Mouse (Mus musculus) lung, embryonic 16.5 days (tissue): ENCODE results near the gene C1d. TPM values are rescaled to one million over a fixed set of nuclear protein-coding genes. Genes with fewer than 3 reads are reported as not detected.
"Not testable (repeated sequence)": the region's sequence is repeated elsewhere in the genome, so short reads cannot be mapped to it uniquely, and the experiment has no call there.

Experiments used
- ATAC-seq: fragments of 200-750 bp; cut with Nextera tagmentation; 2 replicates; pipeline ENCODE4 v1.8.0; 2017; ENCODE audit warnings: low read depth, mild to moderate bottlenecking, moderate library complexity
- H3K27ac ChIP-seq: fragments of 300-500 bp; sonication (generic); 2 replicates; pipeline ENCODE4 v1.5.1; 2014; ENCODE audit warnings: mild to moderate bottlenecking, control low read depth, low read length
- H3K27me3 ChIP-seq: fragments of 300-500 bp; sonication (generic); 2 replicates; pipeline ENCODE4 v1.6.1; 2014; ENCODE audit warnings: low read depth, low read length, mixed read lengths; ENCODE audit not compliant: control insufficient read depth, insufficient read depth
- H3K36me3 ChIP-seq: fragments of 300-500 bp; sonication (generic); 2 replicates; pipeline ENCODE4 v1.6.1; 2014; ENCODE audit warnings: low read length; ENCODE audit not compliant: control insufficient read depth, insufficient read depth
- H3K4me1 ChIP-seq: fragments of 300-500 bp; sonication (generic); replicated peaks from 2 replicates; pipeline ENCODE4 v1.6.1; 2014; ENCODE audit warnings: low read length, mixed read lengths; ENCODE audit not compliant: control insufficient read depth, insufficient read depth
- H3K4me2 ChIP-seq: fragments of 300-500 bp; sonication (generic); 2 replicates; pipeline ENCODE4 v1.6.1; 2014; ENCODE audit warnings: low read depth, low read length, control low read depth
- H3K4me3 ChIP-seq: fragments of 300-500 bp; sonication (generic); 2 replicates; pipeline ENCODE4 v1.5.1; 2014; ENCODE audit warnings: mild to moderate bottlenecking, low read length, control low read depth
- H3K9ac ChIP-seq: fragments of 300-500 bp; sonication (generic); 2 replicates; pipeline ENCODE4 v1.6.1; 2014; ENCODE audit warnings: low read length, control low read depth
- H3K9me3 ChIP-seq: fragments of 300-500 bp; sonication (generic); 2 replicates; pipeline ENCODE4 v1.6.1; 2016; ENCODE audit warnings: low read length; ENCODE audit not compliant: control insufficient read depth
- WGBS: fragments of 180-500 bp; shearing (Covaris S2); extraction: QIAGEN DNeasy Blood & Tissue Kit; methylation state at CpG from one replicate; pipeline ENCODE4 v1.1.7; 2014; 5-methylcytosine and 5-hydroxymethylcytosine counted together
- polyA plus RNA-seq: library from polyadenylated mRNA; unstranded; fragments of >200 nt; fragmentation: Nextera tagmentation; extraction: Ambion mirVana; gene quantifications from 2 replicates; pipeline ENCODE4 v1.2.1, GENCODE M21; 2015

Gene C1d
- 88.2 and 89.1 TPM in 2 replicates for polyA plus RNA-seq

GRCm38 (mm10) chr11:17257443-17257842, at the start of gene C1d:
Gene C1d (plus strand): TSS chr11:17257579.
- Histone ChIP-seq H3K4me3 (peak within 1 kb of the TSS; percentile 77), H3K27ac (peak within 1 kb of the TSS; percentile 77), H3K9me3 (no peaks in the 10 kb centered on the region), H3K27me3 (no peaks in the 10 kb centered on the region), H3K36me3 (no peaks in the 10 kb centered on the region), H3K9ac (peak within 1 kb of the TSS; percentile 88), H3K4me1 (peaks cover 8% of the 10 kb centered on the region), H3K4me2 (peak within 1 kb of the TSS; percentile 74)
- under 1% methylated on average over 33 of the region's 33 CpGs for WGBS
- peak; percentile 96 for ATAC-seq

GRCm38 (mm10) chr11:17211258-17212140, 45.9 kb upstream of the C1d start, which contains the start of gene Pno1:
Gene Pno1 (minus strand): TSS chr11:17211568.
- H3K27me3 ChIP-seq, result no peaks in the 10 kb centered on the region
- ATAC-seq, result peak; percentile 99
- under 1% methylated on average over 59 of the region's 65 CpGs for WGBS
- H3K9ac ChIP-seq, result peak within 1 kb of the TSS; percentile 92
- no peaks in the 10 kb centered on the region for H3K9me3 ChIP-seq
- peak within 1 kb of the TSS; percentile 78 for H3K27ac ChIP-seq
- peak within 1 kb of the TSS; percentile 78 for H3K4me2 ChIP-seq
- H3K4me1 ChIP-seq, result peaks cover 11% of the 10 kb centered on the region
- H3K36me3 ChIP-seq, result no peaks in the 10 kb centered on the region; the same call in 1 of the 2 replicates
- H3K4me3 ChIP-seq, result peak within 1 kb of the TSS; percentile 93

- Histone ChIP-seq H3K4me2 (peak overlapping the region; percentile 78), H3K36me3 (no peaks in the 10 kb centered on the region; the same call in 1 of the 2 replicates), H3K9me3 (no peaks in the 10 kb centered on the region), H3K9ac (peak overlapping the region; percentile 92), H3K4me3 (peak overlapping the region; percentile 93), H3K4me1 (peaks cover 11% of the 10 kb centered on the region), H3K27me3 (no peaks in the 10 kb centered on the region), H3K27ac (peak overlapping the region; percentile 78)
- WGBS, result 1% methylated on average over 10 of the region's 10 CpGs
- peak; percentile 13; the same call in 1 of the 2 replicates for ATAC-seq
Observed at GRCm38 (mm10) chr11:17212141-17212495, 45.3 kb upstream of the C1d start.

GRCm38 (mm10) chr11:17212903-17213509, 44.4 kb upstream of the C1d start:
- Histone ChIP-seq H3K9ac (no peak overlapping the region), H3K9me3 (no peaks in the 10 kb centered on the region), H3K27me3 (no peaks in the 10 kb centered on the region), H3K4me1 (peaks cover 11% of the 10 kb centered on the region), H3K4me2 (peak overlapping the region; percentile 78; the same call in 1 of the 2 replicates), H3K36me3 (no peaks in the 10 kb centered on the region; the same call in 1 of the 2 replicates), H3K4me3 (peak overlapping the region; percentile 93; the same call in 1 of the 2 replicates), H3K27ac (no peak overlapping the region)
- WGBS, result 59% methylated on average over 5 of the region's 5 CpGs
- ATAC-seq, result no peak

- no peak overlapping the region for H3K27ac ChIP-seq
- H3K4me1 ChIP-seq, result peaks cover 7% of the 10 kb centered on the region
- no peaks in the 10 kb centered on the region for H3K27me3 ChIP-seq
- H3K4me3 ChIP-seq, result no peak overlapping the region
- H3K4me2 ChIP-seq, result no peak overlapping the region
- ATAC-seq, result no peak
- no peaks in the 10 kb centered on the region for H3K9me3 ChIP-seq
- no peak overlapping the region for H3K9ac ChIP-seq
- no peaks in the 10 kb centered on the region for H3K36me3 ChIP-seq
- 84% methylated on average over 3 of the region's 3 CpGs for WGBS
Observed at GRCm38 (mm10) chr11:17215475-17215874, 41.9 kb upstream of the C1d start.

- H3K9ac ChIP-seq, result no peak overlapping the region
- H3K4me3 ChIP-seq, result no peak overlapping the region
- H3K4me2 ChIP-seq, result no peak overlapping the region
- H3K36me3 ChIP-seq, result no peaks in the 10 kb centered on the region; the same call in 1 of the 2 replicates
- no peaks in the 10 kb centered on the region for H3K4me1 ChIP-seq
- 90% methylated on average over 8 of the region's 8 CpGs for WGBS
- H3K9me3 ChIP-seq, result no peaks in the 10 kb centered on the region
- no peak overlapping the region for H3K27ac ChIP-seq
- ATAC-seq, result no peak
- H3K27me3 ChIP-seq, result no peaks in the 10 kb centered on the region
Observed at GRCm38 (mm10) chr11:17221126-17221525, 36.3 kb upstream of the C1d start.

GRCm38 (mm10) chr11:17232792-17233191, 24.6 kb upstream of the C1d start:
- no peaks in the 10 kb centered on the region for H3K9me3 ChIP-seq
- no peak overlapping the region for H3K4me3 ChIP-seq
- peaks cover 15% of the 10 kb centered on the region for H3K36me3 ChIP-seq
- H3K4me1 ChIP-seq, result no peaks in the 10 kb centered on the region
- no peak for ATAC-seq
- no peak overlapping the region for H3K4me2 ChIP-seq
- no peak overlapping the region for H3K9ac ChIP-seq
- H3K27ac ChIP-seq, result no peak overlapping the region
- no peaks in the 10 kb centered on the region for H3K27me3 ChIP-seq
- 64% methylated on average over 5 of the region's 5 CpGs for WGBS

- Histone ChIP-seq H3K36me3 (peaks cover 12% of the 10 kb centered on the region), H3K27ac (no peak overlapping the region), H3K9me3 (no peaks in the 10 kb centered on the region), H3K4me2 (no peak overlapping the region), H3K4me3 (no peak overlapping the region), H3K27me3 (no peaks in the 10 kb centered on the region), H3K9ac (no peak overlapping the region), H3K4me1 (no peaks in the 10 kb centered on the region)
- 68% methylated on average over 5 of the region's 5 CpGs for WGBS
- no peak for ATAC-seq
Observed at GRCm38 (mm10) chr11:17236449-17237037, 20.8 kb upstream of the C1d start.

- H3K9me3 ChIP-seq, H3K36me3 ChIP-seq, H3K4me1 ChIP-seq, H3K27me3 ChIP-seq, H3K27ac ChIP-seq, H3K4me2 ChIP-seq, ATAC-seq, H3K9ac ChIP-seq, H3K4me3 ChIP-seq: not testable (repeated sequence)
- WGBS, result 80% methylated on average over 5 of the region's 5 CpGs
Observed at GRCm38 (mm10) chr11:17238598-17238997, 18.8 kb upstream of the C1d start.
